Comparison of ENCODE assay signal across 8 mouse cellular contexts in the genomic region with DNA sequence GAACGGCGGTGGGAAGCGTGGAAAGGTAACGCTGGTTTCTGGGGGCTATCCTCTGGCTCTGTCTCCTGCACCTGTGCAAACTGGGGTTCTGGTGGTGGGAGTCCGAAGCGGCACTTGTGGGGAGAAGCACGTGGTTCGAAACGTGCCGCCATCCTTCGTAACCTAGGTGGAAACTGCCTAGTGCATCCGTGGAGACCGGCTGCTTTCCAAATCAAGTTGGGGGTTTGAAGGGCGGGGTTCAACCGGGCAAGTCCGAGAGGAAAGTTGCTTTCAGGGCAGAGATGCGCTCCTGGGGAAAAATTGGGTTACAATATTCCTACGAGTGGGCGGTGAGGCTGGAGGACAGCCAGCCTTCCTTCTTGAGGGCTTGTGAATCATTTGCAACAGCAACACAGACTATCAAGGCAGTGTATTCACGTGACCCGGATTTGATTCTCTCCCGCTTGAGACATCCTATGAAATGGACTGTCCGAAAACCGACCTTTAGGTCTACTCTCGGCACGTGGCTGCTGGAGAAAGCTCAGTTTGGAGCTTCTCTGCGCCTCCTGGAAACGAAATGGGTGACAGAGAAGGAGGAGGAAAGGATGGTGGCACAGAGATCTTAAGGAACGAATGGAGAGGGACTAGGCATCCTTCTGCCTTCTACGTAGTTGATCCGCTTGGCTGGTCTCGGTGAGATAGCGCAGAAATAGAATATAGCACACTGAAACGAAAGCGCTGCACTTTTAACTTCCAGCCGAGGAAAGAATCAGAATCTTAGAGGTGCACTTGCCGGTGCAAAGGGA. TPM values are rescaled to one million over a fixed set of nuclear protein-coding genes. Genes with fewer than 3 reads are reported as not detected.
DNase-seq lines count a peak whose midpoint lies in the region; ATAC-seq and TF ChIP-seq lines count a peak whose summit lies in the region.

No protein-coding gene starts in this region.

- H3K4me1 ChIP-seq in brown adipose tissue, adult 24 weeks (ENCODE audit: control insufficient read depth, insufficient read depth, insufficient read length, low read length), result peaks cover 2% of the 10 kb centered on the region; the same call in 1 of the 2 replicates
- 0 out of 2 replicates have a peak, but pooled peaks cover 4% of the 10 kb centered on the region for H3K4me1 ChIP-seq in hindbrain, embryonic 15.5 days (replicated peaks)
- H3K4me1 ChIP-seq in midbrain, embryonic 14.5 days (ENCODE audit: control insufficient read depth, insufficient read depth, low read length), result 0 out of 2 replicates have a peak, but pooled peaks cover 3% of the 10 kb centered on the region
- H3K4me1 ChIP-seq in stomach, postnatal 0 days (replicated peaks; ENCODE audit: control insufficient read depth, insufficient read depth), result no peaks in the 10 kb centered on the region

- 0 out of 2 replicates have a peak, but pooled peaks have one; percentile 42 for ATAC-seq in erythroid progenitor cell, adult 5-6 weeks (replicated peaks; ENCODE audit: low FRiP score, poor library complexity, severe bottlenecking)
- peak; percentile 52 for ATAC-seq in hindbrain, embryonic 15.5 days (ENCODE audit: low FRiP score, low read depth)
- peak; percentile 52 for ATAC-seq in midbrain, embryonic 14.5 days (ENCODE audit: low FRiP score, low TSS enrichment)
- peak; percentile 60; the same call in 1 of the 2 replicates for ATAC-seq in stomach, postnatal 0 days (ENCODE audit: low FRiP score, low TSS enrichment)

- H3K9me3 ChIP-seq in hindbrain, embryonic 15.5 days, result no peaks in the 10 kb centered on the region
- H3K9me3 ChIP-seq in midbrain, embryonic 14.5 days (ENCODE audit: control insufficient read depth, low read length), result no peaks in the 10 kb centered on the region
- no peaks in the 10 kb centered on the region for H3K9me3 ChIP-seq in stomach, postnatal 0 days (ENCODE audit: control insufficient read depth, low read length)

- no peak for TF ChIP-seq CTCF in stomach, postnatal 0 days (IDR thresholded peaks at IDR 0.05; ENCODE audit: low read depth)

- peak overlapping the region; percentile 46 for H3K4me3 ChIP-seq in brown adipose tissue, adult 24 weeks (ENCODE audit: insufficient read depth, low read depth, low read length)
- peak overlapping the region; percentile 71 for H3K4me3 ChIP-seq in hindbrain, embryonic 15.5 days
- H3K4me3 ChIP-seq in midbrain, embryonic 14.5 days (replicated peaks; ENCODE audit: low read depth, low read length), result peak overlapping the region; percentile 67
- peak overlapping the region; percentile 41 for H3K4me3 ChIP-seq in stomach, postnatal 0 days (ENCODE audit: low read depth, low read length)

- no peak for TF ChIP-seq EP300 in stomach, postnatal 0 days (optimal IDR thresholded peaks at IDR 0.05)

- peak overlapping the region; percentile 57 for H3K9ac ChIP-seq in hindbrain, embryonic 15.5 days
- H3K9ac ChIP-seq in midbrain, embryonic 14.5 days (replicated peaks; ENCODE audit: low read length), result peak overlapping the region; percentile 70
- peak overlapping the region; percentile 39 for H3K9ac ChIP-seq in stomach, postnatal 0 days (ENCODE audit: low read length)

- H3K36me3 ChIP-seq in hindbrain, embryonic 15.5 days, result no peaks in the 10 kb centered on the region
- no peaks in the 10 kb centered on the region for H3K36me3 ChIP-seq in midbrain, embryonic 14.5 days (ENCODE audit: control insufficient read depth, insufficient read depth, low read length)
- no peaks in the 10 kb centered on the region for H3K36me3 ChIP-seq in stomach, postnatal 0 days (ENCODE audit: control insufficient read depth, insufficient read depth, low read length)

- peak overlapping the region; percentile 91 for H3K4me2 ChIP-seq in hindbrain, embryonic 15.5 days
- H3K4me2 ChIP-seq in midbrain, embryonic 14.5 days (ENCODE audit: low read length), result peak overlapping the region; percentile 98
- H3K4me2 ChIP-seq in stomach, postnatal 0 days (replicated peaks; ENCODE audit: low read depth), result peak overlapping the region; percentile 58

- peak; percentile 36 to 83 for DNase-seq in adrenal gland, adult (ENCODE audit: inconsistent age in 2 of 2, low spot score in 1 of 2)
- DNase-seq in adrenal gland, postnatal 4 days (ENCODE audit: low spot score in 2 of 2), result no peak
- peak; percentile 58 to 65 for DNase-seq in left cerebral cortex, adult 8-10 months (ENCODE audit: low spot score in 2 of 2)
- DNase-seq in midbrain, embryonic 14.5 days, result peak; percentile 63
- no peak for DNase-seq in stomach, postnatal 0 days (ENCODE audit: low spot score)

- H3K27me3 ChIP-seq in hindbrain, embryonic 15.5 days, result no peaks in the 10 kb centered on the region
- no peaks in the 10 kb centered on the region for H3K27me3 ChIP-seq in midbrain, embryonic 14.5 days (ENCODE audit: control insufficient read depth, insufficient read depth, low read length)
- no peaks in the 10 kb centered on the region for H3K27me3 ChIP-seq in stomach, postnatal 0 days (ENCODE audit: control insufficient read depth, insufficient read depth, low read length)

- WGBS in hindbrain, embryonic 15.5 days, result under 1% methylated on average over 37 of the region's 37 CpGs
- under 1% methylated on average over 37 of the region's 37 CpGs for WGBS in midbrain, embryonic 14.5 days
- under 1% methylated on average over 37 of the region's 37 CpGs for WGBS in stomach, postnatal 0 days

- no peak overlapping the region for H3K27ac ChIP-seq in brown adipose tissue, adult 24 weeks (replicated peaks; ENCODE audit: low read depth, low read length)
- peak overlapping the region; percentile 83 for H3K27ac ChIP-seq in hindbrain, embryonic 15.5 days (replicated peaks)
- H3K27ac ChIP-seq in midbrain, embryonic 14.5 days (replicated peaks; ENCODE audit: low read depth, low read length), result peak overlapping the region; percentile 70
- no peak overlapping the region for H3K27ac ChIP-seq in stomach, postnatal 0 days (replicated peaks)

RNA-seq across cellular contexts. Expression of a gene that starts 0.9 kb away (rescaled TPM):
- 10 to 100 TPM; 10.2 to 12.9 TPM for total RNA-seq in adrenal gland, postnatal 4 days (2021)
- not detected in 2 replicates for polyA plus RNA-seq in brown adipose tissue, adult 24 weeks (2012; ENCODE audit: insufficient read depth, insufficient read length, missing spikeins)
- total RNA-seq in erythroid progenitor cell, adult 5-6 weeks (2015; ENCODE audit: low replicate concordance), result not detected in 2 replicates
- total RNA-seq in erythroid progenitor cell, adult 5-6 weeks (2017; ENCODE audit: low replicate concordance), result not detected in 2 replicates
- polyA plus RNA-seq in hindbrain, embryonic 15.5 days (2015; fragmentation: Nextera tagmentation; extraction: Ambion mirVana), result 67.9 and 77.8 TPM in 2 replicates
- total RNA-seq in left cerebral cortex, adult 8-10 months (2022), result 10 to 100 TPM; 53.6 to 58.4 (median 56.0) TPM
- 31.0 and 43.0 TPM in 2 replicates for polyA plus RNA-seq in midbrain, embryonic 14.5 days (2014; fragmentation: Nextera tagmentation; extraction: Ambion mirVana)
- 1.9 TPM in 2 replicates for polyA plus RNA-seq in stomach, postnatal 0 days (2015; fragmentation: Nextera tagmentation; extraction: Ambion mirVana)

Comparison
In these comparisons a context has a peak if more than half of its experiments do, and no peak if none do; other contexts are left out.
1. DNase-seq: peak in adrenal gland, adult (2 of 2), left cerebral cortex, adult 8-10 months (2 of 2) and midbrain, embryonic 14.5 days (single experiment); none in adrenal gland, postnatal 4 days (0 of 2) and stomach, postnatal 0 days (single experiment).
2. H3K27ac ChIP-seq: peak in hindbrain, embryonic 15.5 days (single experiment) and midbrain, embryonic 14.5 days (single experiment); none in brown adipose tissue, adult 24 weeks (single experiment) and stomach, postnatal 0 days (single experiment).
3. RNA of a gene that starts 0.9 kb away (polyA plus RNA-seq): 67.9 to 77.8 TPM in hindbrain, embryonic 15.5 days and 31.0 to 43.0 TPM in midbrain, embryonic 14.5 days; 1.9 TPM in stomach, postnatal 0 days and not detected in brown adipose tissue, adult 24 weeks; every median in the first group is over 10 times any median in the second.
4. Peak in every context shown above with its lines, with median percentiles within 50 percentile points of each other: H3K4me3 ChIP-seq, ATAC-seq, H3K4me2 ChIP-seq and H3K9ac ChIP-seq.